Mouse (Mus musculus): Measurements from ENCODE around the gene Ubr7. TPM values are rescaled to one million over a fixed set of nuclear protein-coding genes. Genes with fewer than 3 reads are reported as not detected.
A peak's percentile ranks its signal among the peaks of the same experiment; 100 is the strongest.

Ubr7 gene
- 16.3 and 16.5 TPM in 2 replicates for polyA plus RNA-seq (2015; fragmentation: Nextera tagmentation; extraction: Ambion mirVana)

GRCm38 (mm10) chr12:102757689-102758402, at the start of gene Ubr7, which contains the start of the genes Gm28051 and Gon7:
TSS of gene Ubr7 (plus strand) at chr12:102757967.
TSS of gene Gm28051 (minus strand) at chr12:102757765.
TSS of gene Gon7 (minus strand) at chr12:102757803.
- H3K9ac ChIP-seq (ENCODE audit: low read depth, low read length) = peak within 1 kb of the TSS; percentile 81
- peak within 1 kb of the TSS; percentile 91 for H3K4me2 ChIP-seq (replicated peaks; ENCODE audit: low read depth)
- peak; percentile 97 for ATAC-seq
- peak within 1 kb of the TSS; percentile 94 for H3K4me3 ChIP-seq (ENCODE audit: low read depth, low read length)
- WGBS = under 1% methylated on average over 72 of the region's 73 CpGs
- peak within 1 kb of the TSS; percentile 87 for H3K27ac ChIP-seq (ENCODE audit: low read depth, low read length)
- H3K9me3 ChIP-seq (ENCODE audit: control insufficient read depth) = no peaks in the 10 kb centered on the region
- no peaks in the 10 kb centered on the region for H3K4me1 ChIP-seq (replicated peaks; ENCODE audit: control insufficient read depth, insufficient read depth, low read length)
- no peaks in the 10 kb centered on the region for H3K27me3 ChIP-seq (replicated peaks; ENCODE audit: control insufficient read depth, insufficient read depth, low read length)
- TF ChIP-seq CTCF (IDR thresholded peaks at IDR 0.05; ENCODE audit: low read depth) = peak; percentile 69
- no peaks in the 10 kb centered on the region for H3K36me3 ChIP-seq (ENCODE audit: control insufficient read depth, insufficient read depth)

- Histone ChIP-seq H3K9ac (ENCODE audit: low read depth, low read length) (no peak overlapping the region), H3K36me3 (ENCODE audit: control insufficient read depth, insufficient read depth) (no peaks in the 10 kb centered on the region), H3K4me1 (replicated peaks; ENCODE audit: control insufficient read depth, insufficient read depth, low read length) (peaks cover 11% of the 10 kb centered on the region), H3K27ac (ENCODE audit: low read depth, low read length) (peak overlapping the region; percentile 86), H3K27me3 (replicated peaks; ENCODE audit: control insufficient read depth, insufficient read depth, low read length) (no peaks in the 10 kb centered on the region), H3K4me3 (ENCODE audit: low read depth, low read length) (no peak overlapping the region), H3K9me3 (ENCODE audit: control insufficient read depth) (no peaks in the 10 kb centered on the region), H3K4me2 (replicated peaks; ENCODE audit: low read depth) (peak overlapping the region; percentile 3)
- WGBS = 42% methylated on average over 11 of the region's 11 CpGs
- peak; percentile 71 for TF ChIP-seq CTCF (IDR thresholded peaks at IDR 0.05; ENCODE audit: low read depth)
- peak; percentile 64 for ATAC-seq
Measured at GRCm38 (mm10) chr12:102708220-102708619, 49.5 kb upstream of the Ubr7 start.

- no peaks in the 10 kb centered on the region for H3K36me3 ChIP-seq (ENCODE audit: control insufficient read depth, insufficient read depth)
- no peak overlapping the region for H3K4me3 ChIP-seq (ENCODE audit: low read depth, low read length)
- no peak overlapping the region for H3K4me2 ChIP-seq (replicated peaks; ENCODE audit: low read depth)
- no peaks in the 10 kb centered on the region for H3K9me3 ChIP-seq (ENCODE audit: control insufficient read depth)
- no peak overlapping the region for H3K9ac ChIP-seq (ENCODE audit: low read depth, low read length)
- H3K27ac ChIP-seq (ENCODE audit: low read depth, low read length) = no peak overlapping the region
- H3K27me3 ChIP-seq (replicated peaks; ENCODE audit: control insufficient read depth, insufficient read depth, low read length) = no peaks in the 10 kb centered on the region
- ATAC-seq = no peak
- peaks cover 11% of the 10 kb centered on the region for H3K4me1 ChIP-seq (replicated peaks; ENCODE audit: control insufficient read depth, insufficient read depth, low read length)
- no peak for TF ChIP-seq CTCF (IDR thresholded peaks at IDR 0.05; ENCODE audit: low read depth)
- 79% methylated on average over 5 of the region's 5 CpGs for WGBS
Measured at GRCm38 (mm10) chr12:102709896-102710295, 47.9 kb upstream of the Ubr7 start.

GRCm38 (mm10) chr12:102710851-102711375, 46.9 kb upstream of the Ubr7 start:
- WGBS = 63% methylated on average over 4 of the region's 4 CpGs
- no peak overlapping the region for H3K4me2 ChIP-seq (replicated peaks; ENCODE audit: low read depth)
- no peak for ATAC-seq
- no peak for TF ChIP-seq CTCF (IDR thresholded peaks at IDR 0.05; ENCODE audit: low read depth)
- H3K27me3 ChIP-seq (replicated peaks; ENCODE audit: control insufficient read depth, insufficient read depth, low read length) = no peaks in the 10 kb centered on the region
- no peaks in the 10 kb centered on the region for H3K36me3 ChIP-seq (ENCODE audit: control insufficient read depth, insufficient read depth)
- peaks cover 7% of the 10 kb centered on the region for H3K4me1 ChIP-seq (replicated peaks; ENCODE audit: control insufficient read depth, insufficient read depth, low read length)
- no peak overlapping the region for H3K27ac ChIP-seq (ENCODE audit: low read depth, low read length)
- no peak overlapping the region for H3K9ac ChIP-seq (ENCODE audit: low read depth, low read length)
- no peaks in the 10 kb centered on the region for H3K9me3 ChIP-seq (ENCODE audit: control insufficient read depth)
- H3K4me3 ChIP-seq (ENCODE audit: low read depth, low read length) = no peak overlapping the region

GRCm38 (mm10) chr12:102713153-102713865, 44.5 kb upstream of the Ubr7 start:
- Histone ChIP-seq H3K9me3 (ENCODE audit: control insufficient read depth) (no peaks in the 10 kb centered on the region), H3K27me3 (replicated peaks; ENCODE audit: control insufficient read depth, insufficient read depth, low read length) (no peaks in the 10 kb centered on the region), H3K4me3 (ENCODE audit: low read depth, low read length) (no peak overlapping the region), H3K4me2 (replicated peaks; ENCODE audit: low read depth) (no peak overlapping the region), H3K27ac (ENCODE audit: low read depth, low read length) (no peak overlapping the region), H3K36me3 (ENCODE audit: control insufficient read depth, insufficient read depth) (no peaks in the 10 kb centered on the region), H3K9ac (ENCODE audit: low read depth, low read length) (no peak overlapping the region), H3K4me1 (replicated peaks; ENCODE audit: control insufficient read depth, insufficient read depth, low read length) (no peaks in the 10 kb centered on the region)
- 66% methylated on average over 20 of the region's 20 CpGs for WGBS
- no peak for TF ChIP-seq CTCF (IDR thresholded peaks at IDR 0.05; ENCODE audit: low read depth)
- ATAC-seq = no peak

- TF ChIP-seq CTCF (IDR thresholded peaks at IDR 0.05; ENCODE audit: low read depth) = no peak
- 49% methylated on average over 2 of the region's 2 CpGs for WGBS
- no peaks in the 10 kb centered on the region for H3K27me3 ChIP-seq (replicated peaks; ENCODE audit: control insufficient read depth, insufficient read depth, low read length)
Measured at GRCm38 (mm10) chr12:102714116-102714515, 43.7 kb upstream of the Ubr7 start.

More at GRCm38 (mm10) chr12:102714116-102714515, 43.7 kb upstream of the Ubr7 start:
- no peak for ATAC-seq
- H3K9me3 ChIP-seq (ENCODE audit: control insufficient read depth) = no peaks in the 10 kb centered on the region
- no peak overlapping the region for H3K27ac ChIP-seq (ENCODE audit: low read depth, low read length)
- H3K4me2 ChIP-seq (replicated peaks; ENCODE audit: low read depth) = no peak overlapping the region
- no peaks in the 10 kb centered on the region for H3K4me1 ChIP-seq (replicated peaks; ENCODE audit: control insufficient read depth, insufficient read depth, low read length)
- no peak overlapping the region for H3K4me3 ChIP-seq (ENCODE audit: low read depth, low read length)
- H3K36me3 ChIP-seq (ENCODE audit: control insufficient read depth, insufficient read depth) = no peaks in the 10 kb centered on the region
- H3K9ac ChIP-seq (ENCODE audit: low read depth, low read length) = no peak overlapping the region
